Mouse (Mus musculus) midbrain, embryonic 13.5 days (tissue): Measurements from ENCODE around the gene Tm9sf3. TPM values are rescaled to one million over a fixed set of nuclear protein-coding genes. Genes with fewer than 3 reads are reported as not detected.
"Not testable (repeated sequence)": the region's sequence is repeated elsewhere in the genome, so short reads cannot be mapped to it uniquely, and the experiment has no call there.

Source experiments
- ATAC-seq: fragments of 200-750 bp; cut with Nextera tagmentation; 2 replicates; pipeline ENCODE4 v1.8.0; 2017; ENCODE audit warnings: mild to moderate bottlenecking, moderate TSS enrichment, moderate library complexity
- H3K27ac ChIP-seq: fragments of 300-500 bp; sonication (generic); 2 replicates; pipeline ENCODE4 v1.5.1; 2015; ENCODE audit warnings: inconsistent platforms, mild to moderate bottlenecking, moderate library complexity
- H3K27me3 ChIP-seq: fragments of 300-500 bp; sonication (generic); 2 replicates; pipeline ENCODE4 v1.6.1; 2015; ENCODE audit warnings: mild to moderate bottlenecking, inconsistent platforms
- H3K36me3 ChIP-seq: fragments of 300-500 bp; sonication (generic); 2 replicates; pipeline ENCODE4 v1.6.1; 2015; ENCODE audit warnings: mild to moderate bottlenecking, inconsistent platforms
- H3K4me1 ChIP-seq: fragments of 300-500 bp; sonication (generic); replicated peaks from 2 replicates; pipeline ENCODE4 v1.6.1; 2015; ENCODE audit warnings: inconsistent platforms
- H3K4me2 ChIP-seq: fragments of 300-500 bp; sonication (generic); replicated peaks from 2 replicates; pipeline ENCODE4 v1.6.1; 2015; ENCODE audit warnings: moderate library complexity, mild to moderate bottlenecking, inconsistent platforms
- H3K4me3 ChIP-seq: fragments of 300-500 bp; sonication (generic); replicated peaks from 2 replicates; pipeline ENCODE4 v1.5.1; 2015; ENCODE audit warnings: mild to moderate bottlenecking, inconsistent platforms
- H3K9ac ChIP-seq: fragments of 300-500 bp; sonication (generic); replicated peaks from 2 replicates; pipeline ENCODE4 v1.6.1; 2015; ENCODE audit warnings: mild to moderate bottlenecking, inconsistent platforms
- H3K9me3 ChIP-seq: fragments of 300-500 bp; sonication (generic); 2 replicates; pipeline ENCODE4 v1.6.1; 2016; ENCODE audit warnings: mild to moderate bottlenecking, inconsistent platforms
- WGBS: fragments of 180-500 bp; shearing (Covaris S2); methylation state at CpG from one replicate; pipeline ENCODE4 v1.1.7; 2015; 5-methylcytosine and 5-hydroxymethylcytosine counted together
- polyA plus RNA-seq: library from polyadenylated mRNA; unstranded; fragments of >200 nt; fragmentation: Nextera tagmentation; extraction: Ambion mirVana; gene quantifications from 2 replicates; pipeline ENCODE4 v1.2.1, GENCODE M21; 2015

Gene Tm9sf3
- 89.9 and 93.0 TPM in 2 replicates for polyA plus RNA-seq

DNA sequence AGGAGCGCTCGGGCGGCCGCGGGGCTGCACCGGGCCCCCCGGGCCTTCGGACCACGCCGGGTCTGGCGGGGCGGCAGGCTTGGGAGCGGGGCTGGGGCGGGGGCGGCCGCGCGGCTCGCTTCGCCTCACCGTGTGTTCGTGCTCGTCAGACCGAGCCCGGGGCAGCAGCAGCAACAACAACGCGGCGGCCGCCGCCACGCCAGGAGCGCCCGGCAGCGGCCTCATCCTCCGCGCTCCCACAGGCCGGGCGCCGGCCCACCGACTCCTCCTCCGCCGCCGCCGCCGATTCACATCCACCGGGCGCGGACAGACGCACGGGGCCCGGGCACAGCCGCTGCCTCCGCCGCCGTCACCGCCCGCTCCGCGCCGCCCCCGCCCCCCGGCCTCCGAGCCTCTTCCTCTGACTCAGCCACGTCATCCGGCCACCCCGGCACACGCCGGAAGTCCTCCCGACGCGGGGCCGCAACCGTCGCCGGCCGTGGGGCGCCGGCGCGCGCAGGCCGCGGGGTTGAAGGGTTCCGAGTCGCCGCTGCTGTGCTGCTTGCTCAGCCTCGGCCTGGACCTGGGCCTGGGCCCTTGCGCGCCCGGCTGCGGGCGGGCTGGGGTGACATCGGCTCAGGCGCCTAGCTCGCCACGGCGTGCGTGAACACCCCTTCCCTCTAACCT, at the start of gene Tm9sf3:
Gene Tm9sf3, minus strand, starts transcription at position 368 of the 666 bp plus-strand sequence.
- under 1% methylated on average over 75 of the region's 98 CpGs for WGBS
- Histone ChIP-seq H3K9ac (peak within 1 kb of the TSS; percentile 93), H3K9me3 (no peaks in the 10 kb centered on the region), H3K4me3 (peak within 1 kb of the TSS; percentile 92), H3K27me3 (no peaks in the 10 kb centered on the region), H3K36me3 (no peaks in the 10 kb centered on the region), H3K4me1 (peaks cover 44% of the 10 kb centered on the region), H3K27ac (peak within 1 kb of the TSS; percentile 97), H3K4me2 (peak within 1 kb of the TSS; percentile 82)
- ATAC-seq, result peak; percentile 95

GRCm38 (mm10) chr19:41312587-41312986, 48.8 kb upstream of the Tm9sf3 start:
- not testable (repeated sequence) for H3K9ac ChIP-seq, ATAC-seq, H3K36me3 ChIP-seq, H3K9me3 ChIP-seq, H3K27me3 ChIP-seq, H3K4me3 ChIP-seq, H3K27ac ChIP-seq, H3K4me2 ChIP-seq
- peaks cover 13% of the 10 kb centered on the region for H3K4me1 ChIP-seq
- 96% methylated on average over 8 of the region's 8 CpGs for WGBS

GRCm38 (mm10) chr19:41312027-41312426, 48.2 kb upstream of the Tm9sf3 start:
- no peak for ATAC-seq
- Histone ChIP-seq H3K4me3 (no peak overlapping the region), H3K27ac (no peak overlapping the region), H3K4me2 (no peak overlapping the region), H3K36me3 (no peaks in the 10 kb centered on the region), H3K27me3 (no peaks in the 10 kb centered on the region), H3K9me3 (no peaks in the 10 kb centered on the region), H3K9ac (no peak overlapping the region), H3K4me1 (peaks cover 8% of the 10 kb centered on the region; the same call in 1 of the 2 replicates)
- 75% methylated on average over 4 of the region's 4 CpGs for WGBS

DNA sequence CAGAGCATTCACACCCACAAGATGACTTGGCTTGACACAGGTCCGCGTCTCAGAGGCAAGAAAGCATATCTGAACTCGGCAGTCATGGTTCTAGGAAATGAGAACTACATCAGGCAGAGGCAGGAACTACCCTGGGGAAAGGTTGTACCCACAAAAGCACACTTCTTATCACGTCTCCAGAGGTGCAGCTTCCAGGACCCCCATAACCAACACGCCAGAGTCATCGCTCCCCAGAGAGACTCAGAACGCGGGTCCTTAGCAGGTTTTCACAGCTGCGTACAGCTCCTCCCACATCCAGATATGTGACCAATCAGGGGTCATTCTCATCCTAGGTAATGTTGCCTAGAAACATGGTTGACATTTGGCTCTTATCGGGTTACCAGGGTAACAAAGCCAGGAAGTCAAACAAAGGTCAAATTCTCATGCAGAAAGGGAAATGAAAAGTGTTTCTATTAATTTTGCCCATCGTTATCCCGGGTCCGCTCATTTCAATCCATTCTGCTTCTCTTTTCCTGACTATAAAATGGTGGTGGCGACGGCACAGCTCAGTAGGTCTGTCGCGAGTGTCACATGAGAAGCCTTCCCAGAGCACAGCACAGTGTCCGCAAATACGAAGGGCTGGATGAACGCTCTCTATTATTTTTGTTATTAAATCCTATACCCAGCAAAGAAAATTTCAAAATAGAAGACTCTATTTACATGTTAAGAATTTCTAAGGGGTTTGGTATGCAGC, 47.3 kb upstream of the Tm9sf3 start:
- H3K27me3 ChIP-seq, result no peaks in the 10 kb centered on the region
- peak overlapping the region; percentile 47 for H3K27ac ChIP-seq
- H3K4me1 ChIP-seq, result peaks cover 8% of the 10 kb centered on the region; the same call in 1 of the 2 replicates
- peak overlapping the region; percentile 38 for H3K4me3 ChIP-seq
- peak overlapping the region; percentile 39; the same call in 1 of the 2 replicates for H3K9ac ChIP-seq
- H3K4me2 ChIP-seq, result peak overlapping the region; percentile 60
- WGBS, result 24% methylated on average over 20 of the region's 20 CpGs
- no peaks in the 10 kb centered on the region for H3K9me3 ChIP-seq
- peak; percentile 91 for ATAC-seq
- H3K36me3 ChIP-seq, result no peaks in the 10 kb centered on the region

DNA sequence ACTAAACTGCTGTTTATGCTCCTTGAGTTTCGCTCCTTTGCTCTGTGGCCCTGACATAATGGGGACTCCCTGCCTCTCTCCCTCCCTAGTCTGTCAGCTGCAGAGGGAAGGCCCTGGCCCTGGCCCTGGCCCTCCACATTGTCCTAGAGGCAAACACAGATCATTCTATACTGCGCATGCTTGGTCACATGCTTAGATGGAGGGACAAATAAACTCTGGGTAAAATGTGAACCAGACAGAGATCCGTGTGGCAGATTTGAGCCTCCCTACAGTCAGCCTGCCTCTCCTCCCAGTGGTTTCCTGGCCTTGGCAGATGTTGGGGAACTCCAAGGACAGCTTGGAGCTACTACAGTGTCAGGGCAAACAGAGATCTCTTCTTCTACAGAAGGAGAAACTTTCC, 40.1 kb upstream of the Tm9sf3 start:
- no peak overlapping the region for H3K27ac ChIP-seq
- no peak overlapping the region for H3K4me3 ChIP-seq
- no peak overlapping the region for H3K9ac ChIP-seq
- no peak for ATAC-seq
- no peaks in the 10 kb centered on the region for H3K4me1 ChIP-seq
- no peaks in the 10 kb centered on the region for H3K36me3 ChIP-seq
- no peaks in the 10 kb centered on the region for H3K9me3 ChIP-seq
- H3K4me2 ChIP-seq, result no peak overlapping the region
- no peaks in the 10 kb centered on the region for H3K27me3 ChIP-seq
- 72% methylated on average over 3 of the region's 3 CpGs for WGBS

DNA sequence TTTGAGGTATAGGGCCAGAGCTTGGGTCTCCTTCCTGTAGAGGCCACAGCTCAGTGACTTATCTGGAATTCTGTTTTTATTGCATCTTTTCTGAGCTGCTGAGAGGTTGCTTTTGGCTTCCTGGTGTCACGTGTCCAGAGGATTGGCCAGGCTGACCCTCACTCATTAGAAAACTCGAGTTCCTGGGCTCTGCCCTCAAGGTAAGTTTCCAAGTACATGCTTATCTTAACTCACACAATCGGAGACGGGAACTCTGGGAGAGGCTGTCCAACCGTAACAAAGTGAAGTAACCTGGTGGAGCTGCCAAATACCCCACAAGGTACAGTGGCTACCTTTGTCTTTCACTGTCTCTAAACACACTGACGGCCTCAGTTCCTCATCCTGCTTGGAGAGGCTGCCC, 39.6 kb upstream of the Tm9sf3 start:
- Histone ChIP-seq H3K27ac (no peak overlapping the region), H3K4me2 (no peak overlapping the region), H3K4me1 (no peaks in the 10 kb centered on the region), H3K9ac (no peak overlapping the region), H3K27me3 (no peaks in the 10 kb centered on the region), H3K4me3 (no peak overlapping the region), H3K36me3 (no peaks in the 10 kb centered on the region), H3K9me3 (no peaks in the 10 kb centered on the region)
- 79% methylated on average over 6 of the region's 6 CpGs for WGBS
- ATAC-seq, result no peak

GRCm38 (mm10) chr19:41301856-41302255, 38.1 kb upstream of the Tm9sf3 start:
- no peaks in the 10 kb centered on the region for H3K4me1 ChIP-seq
- H3K9ac ChIP-seq, result no peak overlapping the region
- no peaks in the 10 kb centered on the region for H3K27me3 ChIP-seq
- ATAC-seq, result no peak
- no peaks in the 10 kb centered on the region for H3K9me3 ChIP-seq
- WGBS, result 78% methylated on average over 6 of the region's 6 CpGs
- H3K36me3 ChIP-seq, result no peaks in the 10 kb centered on the region
- H3K4me3 ChIP-seq, result no peak overlapping the region
- H3K27ac ChIP-seq, result no peak overlapping the region
- no peak overlapping the region for H3K4me2 ChIP-seq

DNA sequence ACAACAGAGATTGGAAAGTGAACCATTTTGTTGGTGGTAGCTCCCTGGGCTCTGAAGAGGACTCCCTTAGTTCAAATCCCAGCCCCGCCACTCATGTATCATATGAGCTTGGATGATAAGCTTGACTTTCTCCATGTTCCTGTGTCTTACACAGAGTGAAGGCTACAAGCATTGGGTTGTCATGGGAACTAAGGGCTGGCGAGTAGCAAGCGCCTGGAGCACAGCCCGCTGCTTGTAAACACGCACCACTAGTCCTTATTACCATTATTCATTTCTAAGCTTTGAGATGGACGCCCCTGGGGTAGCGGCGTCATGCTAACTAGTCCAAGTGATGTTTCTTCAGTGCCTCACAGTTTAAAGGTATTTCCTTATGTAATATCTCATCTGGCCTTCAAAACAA, 35.6 kb upstream of the Tm9sf3 start:
- no peaks in the 10 kb centered on the region for H3K36me3 ChIP-seq
- H3K4me1 ChIP-seq, result no peaks in the 10 kb centered on the region
- H3K9me3 ChIP-seq, result no peaks in the 10 kb centered on the region
- WGBS, result 78% methylated on average over 8 of the region's 8 CpGs
- H3K4me2 ChIP-seq, result no peak overlapping the region
- H3K27me3 ChIP-seq, result no peaks in the 10 kb centered on the region
- no peak for ATAC-seq
- H3K4me3 ChIP-seq, result no peak overlapping the region
- H3K9ac ChIP-seq, result no peak overlapping the region
- no peak overlapping the region for H3K27ac ChIP-seq

- Histone ChIP-seq H3K9ac (no peak overlapping the region), H3K36me3 (no peaks in the 10 kb centered on the region), H3K9me3 (no peaks in the 10 kb centered on the region), H3K27ac (no peak overlapping the region), H3K27me3 (0 out of 2 replicates have a peak, but pooled peaks cover 2% of the 10 kb centered on the region), H3K4me1 (no peaks in the 10 kb centered on the region), H3K4me2 (no peak overlapping the region), H3K4me3 (no peak overlapping the region)
- no peak for ATAC-seq
- 61% methylated on average over 5 of the region's 5 CpGs for WGBS
Observed at GRCm38 (mm10) chr19:41290952-41291619, 27.3 kb upstream of the Tm9sf3 start.

DNA sequence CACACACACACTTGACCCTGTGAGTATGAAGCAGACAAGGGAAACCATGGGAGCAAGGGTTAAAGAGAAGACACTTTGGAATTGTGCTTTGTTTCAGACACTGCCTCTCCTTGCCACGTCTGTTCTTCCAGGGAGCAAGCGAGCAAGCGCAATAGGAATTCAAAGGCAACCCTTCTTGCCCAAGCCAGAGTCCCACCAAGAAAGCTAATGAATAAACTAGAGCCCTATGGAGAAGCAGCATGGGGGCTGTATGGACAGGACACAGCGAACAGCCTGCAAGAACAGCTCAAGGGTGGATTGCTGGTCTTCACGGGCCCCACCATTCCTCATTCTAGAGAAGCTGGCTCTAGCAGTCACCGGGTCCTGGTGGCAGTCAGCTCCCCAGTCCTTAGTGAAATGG, 24.8 kb upstream of the Tm9sf3 start:
- Histone ChIP-seq H3K9me3 (no peaks in the 10 kb centered on the region), H3K27me3 (0 out of 2 replicates have a peak, but pooled peaks cover 2% of the 10 kb centered on the region), H3K4me1 (no peaks in the 10 kb centered on the region), H3K36me3 (no peaks in the 10 kb centered on the region), H3K4me3 (no peak overlapping the region), H3K4me2 (no peak overlapping the region), H3K9ac (no peak overlapping the region), H3K27ac (no peak overlapping the region)
- ATAC-seq, result no peak
- WGBS, result 74% methylated on average over 6 of the region's 6 CpGs

DNA sequence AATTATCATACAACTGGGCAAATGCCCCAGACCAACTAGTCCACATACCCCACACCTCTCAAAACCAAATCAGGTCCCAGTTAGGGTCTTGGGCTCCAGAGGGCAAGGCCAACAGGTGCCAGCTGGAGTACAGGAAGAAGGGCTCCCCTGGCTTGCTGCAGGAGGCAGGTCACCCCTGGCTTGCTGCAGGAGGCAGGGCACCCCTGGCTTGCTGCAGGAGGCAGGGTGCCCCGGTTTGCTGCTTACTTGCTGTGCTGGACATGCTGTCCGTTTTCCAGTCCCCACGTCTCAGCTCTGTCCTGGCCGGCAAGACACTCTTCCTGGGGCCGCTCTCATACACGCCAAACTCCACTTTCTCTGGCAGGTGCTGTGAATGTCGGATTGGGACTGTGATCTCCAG, 23.4 kb upstream of the Tm9sf3 start:
- H3K27ac ChIP-seq, result no peak overlapping the region
- H3K27me3 ChIP-seq, result 0 out of 2 replicates have a peak, but pooled peaks cover 3% of the 10 kb centered on the region
- H3K9ac ChIP-seq, result no peak overlapping the region
- H3K9me3 ChIP-seq, result no peaks in the 10 kb centered on the region
- ATAC-seq, result no peak
- no peaks in the 10 kb centered on the region for H3K36me3 ChIP-seq
- no peak overlapping the region for H3K4me3 ChIP-seq
- 87% methylated on average over 7 of the region's 7 CpGs for WGBS
- no peak overlapping the region for H3K4me2 ChIP-seq
- H3K4me1 ChIP-seq, result 0 out of 2 replicates have a peak, but pooled peaks cover 3% of the 10 kb centered on the region

GRCm38 (mm10) chr19:41284515-41284914, 20.7 kb upstream of the Tm9sf3 start:
- Histone ChIP-seq H3K9me3 (no peaks in the 10 kb centered on the region), H3K4me3 (no peak overlapping the region), H3K36me3 (no peaks in the 10 kb centered on the region), H3K27me3 (0 out of 2 replicates have a peak, but pooled peaks cover 5% of the 10 kb centered on the region), H3K4me2 (no peak overlapping the region), H3K4me1 (0 out of 2 replicates have a peak, but pooled peaks cover 3% of the 10 kb centered on the region), H3K27ac (no peak overlapping the region), H3K9ac (no peak overlapping the region)
- 55% methylated on average over 6 of the region's 6 CpGs for WGBS
- no peak for ATAC-seq
